Mouse (Mus musculus) T-helper 2 cell (primary cell): ENCODE data around the gene Pgs1.

Experiments
- in situ Hi-C: fragments of 300-600 bp; cut with MboI, MseI; formaldehyde crosslinking; loops from one replicate; pipeline ENCODE4 v1.15.1; 2025; ENCODE audit warnings: high pct_unique_total_duplicates

The Pgs1 gene

GRCm38 (mm10) chr11:117963091-117963793 is 22.9 kb upstream of the Pgs1 start:
- in situ Hi-C loops: no loop called here

- in situ Hi-C loops: no loop called here
These were observed 22.2 kb upstream of the Pgs1 start for GRCm38 (mm10) chr11:117963872-117964271.

GRCm38 (mm10) chr11:117964294-117964693 is 21.8 kb upstream of the Pgs1 start:
- in situ Hi-C loops: no loop called here

GRCm38 (mm10) chr11:117965052-117965451 is 21.0 kb upstream of the Pgs1 start:
- in situ Hi-C loops: no loop called here

- in situ Hi-C loops: no loop called here
These were observed 20.5 kb upstream of the Pgs1 start for GRCm38 (mm10) chr11:117965561-117965981.

GRCm38 (mm10) chr11:117966506-117967100 is 19.5 kb upstream of the Pgs1 start:
- in situ Hi-C loops: no loop called here

GRCm38 (mm10) chr11:117967249-117968015 is 18.7 kb upstream of the Pgs1 start:
- in situ Hi-C loops: no loop called here

- in situ Hi-C loops: no loop called here
These were observed 17.9 kb upstream of the Pgs1 start for GRCm38 (mm10) chr11:117968016-117968671.

- in situ Hi-C loops: no loop called here
These were observed 17.4 kb upstream of the Pgs1 start for GRCm38 (mm10) chr11:117968716-117969099.

GRCm38 (mm10) chr11:117969100-117969944 is 16.8 kb upstream of the Pgs1 start:
- in situ Hi-C loops: no loop called here

GRCm38 (mm10) chr11:117969945-117970872 is 15.9 kb upstream of the Pgs1 start, which contains the start of gene Socs3:
Gene Socs3, minus strand, starts transcription at chr11:117970047.
- in situ Hi-C loops: no loop called here

- in situ Hi-C loops: no loop called here
These were observed 15.0 kb upstream of the Pgs1 start for GRCm38 (mm10) chr11:117971100-117971499.

GRCm38 (mm10) chr11:117971646-117972242 is 14.3 kb upstream of the Pgs1 start:
- in situ Hi-C loops: no loop called here

- in situ Hi-C loops: no loop called here
These were observed 13.2 kb upstream of the Pgs1 start for GRCm38 (mm10) chr11:117972656-117973558.

- in situ Hi-C loops: no loop called here
These were observed 12.5 kb upstream of the Pgs1 start for GRCm38 (mm10) chr11:117973569-117973968.

GRCm38 (mm10) chr11:117974327-117975125 is 11.6 kb upstream of the Pgs1 start:
- in situ Hi-C loops: no loop called here

- in situ Hi-C loops: no loop called here
These were observed 10.7 kb upstream of the Pgs1 start for GRCm38 (mm10) chr11:117975211-117975967.
